Mouse (Mus musculus) midbrain, embryonic 10.5 days (tissue): ENCODE measurements at regions not wholly inside any gene's neighbourhood (a gene's known extent, or its start where the extent isn't known, plus 50 kb on each side); places are given as distances from the start of the nearest gene placed in this dataset.
A peak's percentile ranks its signal among the peaks of the same experiment; 100 is the strongest.

Source experiments
- DNase-seq: peaks from one replicate; pipeline ENCODE4 v3.0.0-alpha.2; 2017; ENCODE audit warnings: low spot score
- H3K27ac ChIP-seq: fragments of 300-500 bp; sonication (generic); replicated peaks from 2 replicates; pipeline ENCODE4 v1.5.1; 2016; ENCODE audit warnings: mild to moderate bottlenecking
- H3K27me3 ChIP-seq: fragments of 300-500 bp; sonication (generic); 2 replicates; pipeline ENCODE4 v1.6.1; 2016; ENCODE audit warnings: low read depth, mild to moderate bottlenecking; ENCODE audit not compliant: poor library complexity, severe bottlenecking
- H3K36me3 ChIP-seq: fragments of 300-500 bp; sonication (generic); 2 replicates; pipeline ENCODE4 v1.6.1; 2016; ENCODE audit warnings: mild to moderate bottlenecking, moderate library complexity
- H3K4me1 ChIP-seq: fragments of 300-500 bp; sonication (generic); 2 replicates; pipeline ENCODE4 v1.6.1; 2016
- H3K4me3 ChIP-seq: fragments of 300-500 bp; sonication (generic); 2 replicates; pipeline ENCODE4 v1.5.1; 2016; ENCODE audit warnings: mild to moderate bottlenecking, moderate library complexity
- H3K9me3 ChIP-seq: fragments of 300-500 bp; sonication (generic); replicated peaks from 2 replicates; pipeline ENCODE4 v1.6.1; 2016; ENCODE audit warnings: mild to moderate bottlenecking
- WGBS: fragments of 180-500 bp; shearing (Covaris S2); methylation state at CpG from one replicate; pipeline ENCODE4 v1.1.7; 2016; 5-methylcytosine and 5-hydroxymethylcytosine counted together

GRCm38 (mm10) chr7:115216838-115217237 is 473.3 kb downstream of the Insc start:
- H3K4me1 ChIP-seq: peaks cover 32% of the 10 kb centered on the region
- peak; percentile 88 for DNase-seq
- H3K9me3 ChIP-seq: no peaks in the 10 kb centered on the region
- H3K27me3 ChIP-seq: peaks cover 19% of the 10 kb centered on the region
- H3K27ac ChIP-seq: peak overlapping the region; percentile 85
- peak overlapping the region; percentile 49 for H3K4me3 ChIP-seq
- H3K36me3 ChIP-seq: no peaks in the 10 kb centered on the region
- under 1% methylated on average over 11 of the region's 13 CpGs for WGBS

DNA sequence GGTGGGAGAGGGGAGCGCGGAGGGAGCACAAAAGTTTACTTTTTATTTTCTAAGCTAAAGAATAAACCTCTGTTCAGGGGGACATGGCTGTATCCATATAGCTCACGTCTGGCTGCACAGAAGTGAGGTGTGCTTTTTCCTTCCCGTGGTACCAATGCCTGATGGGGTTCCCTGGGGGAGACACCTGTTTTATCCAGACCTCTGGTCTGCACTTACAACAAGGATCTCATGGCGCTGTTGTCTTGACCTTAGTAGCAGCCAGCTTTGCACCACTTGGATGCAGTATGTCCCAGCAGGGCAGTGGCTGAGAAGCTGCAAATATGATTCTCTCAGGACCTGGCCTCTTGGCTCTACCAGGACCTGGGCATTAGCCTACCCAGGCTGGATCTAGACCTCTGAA is 473.8 kb downstream of the Insc start:
- peak overlapping the region; percentile 49 for H3K4me3 ChIP-seq
- H3K9me3 ChIP-seq: no peaks in the 10 kb centered on the region
- H3K36me3 ChIP-seq: no peaks in the 10 kb centered on the region
- peak overlapping the region; percentile 85 for H3K27ac ChIP-seq
- 4% methylated on average over 5 of the region's 5 CpGs for WGBS
- DNase-seq: no peak
- peaks cover 34% of the 10 kb centered on the region for H3K4me1 ChIP-seq
- H3K27me3 ChIP-seq: peaks cover 19% of the 10 kb centered on the region

DNA sequence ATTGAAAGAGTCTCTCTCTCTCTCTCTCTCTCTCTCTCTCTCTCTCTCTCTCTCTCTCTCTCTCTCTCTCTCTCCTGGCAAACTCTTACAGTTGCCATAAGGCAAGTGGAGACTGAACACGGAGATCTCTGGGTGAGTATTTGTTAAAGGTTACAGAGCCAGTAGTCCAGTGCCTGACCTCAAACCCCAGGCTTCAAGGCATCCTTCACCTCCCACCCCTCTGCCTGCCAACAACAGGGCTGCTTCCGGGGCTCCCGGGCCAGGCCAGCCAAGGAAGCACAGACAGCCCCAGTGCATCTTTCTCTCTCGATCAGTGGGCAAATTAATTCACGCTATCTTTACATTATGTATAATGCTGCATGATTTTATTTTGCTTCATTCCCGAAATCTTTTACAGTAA is 474.2 kb downstream of the Insc start:
- Histone ChIP-seq H3K9me3 (no peaks in the 10 kb centered on the region), H3K4me1 (peaks cover 35% of the 10 kb centered on the region), H3K27ac (peak overlapping the region; percentile 85), H3K36me3 (no peaks in the 10 kb centered on the region), H3K4me3 (no peak overlapping the region), H3K27me3 (peaks cover 19% of the 10 kb centered on the region)
- 40% methylated on average over 6 of the region's 6 CpGs for WGBS
- DNase-seq: no peak

DNA sequence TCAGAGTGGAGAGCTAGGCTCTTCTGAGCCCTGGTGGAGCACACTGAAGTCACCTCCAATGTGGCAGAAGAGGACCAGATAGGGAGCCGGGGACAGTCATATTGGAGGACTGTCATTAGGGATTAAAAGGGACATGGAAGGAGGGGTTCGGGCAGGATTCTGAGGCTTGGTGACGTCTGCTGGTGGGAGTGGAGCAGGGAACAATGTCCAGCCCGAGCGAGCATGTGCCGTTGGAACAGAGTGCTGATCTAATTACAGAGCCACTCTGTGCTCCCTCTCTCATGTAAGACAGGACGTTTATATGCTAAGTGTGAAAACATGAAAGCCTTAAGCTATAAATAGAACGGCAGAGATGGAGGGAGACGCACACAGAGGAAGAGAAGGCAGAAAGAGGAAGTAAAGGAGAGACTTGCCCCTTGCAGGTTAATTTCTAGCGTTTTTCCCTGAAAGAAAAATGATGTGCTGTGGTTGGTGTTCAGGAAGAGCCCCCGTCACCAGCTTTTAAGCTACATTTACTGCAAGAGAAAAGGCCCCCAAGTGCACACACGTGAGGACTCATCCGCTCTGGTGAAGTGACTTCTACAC is 475.2 kb downstream of the Insc start:
- H3K27me3 ChIP-seq: peaks cover 19% of the 10 kb centered on the region
- 37% methylated on average over 13 of the region's 13 CpGs for WGBS

DNA sequence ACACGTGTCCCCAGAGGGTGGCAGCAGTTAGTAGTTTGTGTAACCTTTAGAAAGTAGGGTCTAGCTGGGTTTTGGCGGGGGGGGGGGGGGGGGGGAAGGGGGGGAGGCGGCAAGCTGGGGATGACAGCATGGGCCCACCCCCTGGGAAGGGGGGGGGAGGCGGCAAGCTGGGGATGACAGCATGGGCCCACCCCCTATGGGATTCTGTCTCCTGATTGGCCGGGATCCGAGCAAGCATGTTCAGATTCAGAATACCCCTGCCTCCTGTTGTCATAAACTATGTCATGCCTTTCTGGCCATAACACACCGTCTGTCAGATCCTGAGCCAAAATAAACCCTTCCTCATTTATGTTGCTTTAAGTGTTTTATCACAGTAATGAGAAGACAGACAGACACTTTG is 479.1 kb downstream of the Insc start:
- Histone ChIP-seq H3K27me3 (peaks cover 7% of the 10 kb centered on the region; the same call in 1 of the 2 replicates), H3K4me3 (no peak overlapping the region), H3K27ac (no peak overlapping the region), H3K36me3 (no peaks in the 10 kb centered on the region), H3K4me1 (peaks cover 23% of the 10 kb centered on the region), H3K9me3 (no peaks in the 10 kb centered on the region)
- DNase-seq: no peak
- WGBS: 55% methylated on average over 5 of the region's 7 CpGs

More for the DNA sequence above, 475.2 kb downstream of the Insc start:
- Histone ChIP-seq H3K36me3 (no peaks in the 10 kb centered on the region), H3K27ac (peak overlapping the region; percentile 61), H3K4me1 (peaks cover 35% of the 10 kb centered on the region), H3K4me3 (no peak overlapping the region), H3K9me3 (no peaks in the 10 kb centered on the region)
- DNase-seq: peak; percentile 45

DNA sequence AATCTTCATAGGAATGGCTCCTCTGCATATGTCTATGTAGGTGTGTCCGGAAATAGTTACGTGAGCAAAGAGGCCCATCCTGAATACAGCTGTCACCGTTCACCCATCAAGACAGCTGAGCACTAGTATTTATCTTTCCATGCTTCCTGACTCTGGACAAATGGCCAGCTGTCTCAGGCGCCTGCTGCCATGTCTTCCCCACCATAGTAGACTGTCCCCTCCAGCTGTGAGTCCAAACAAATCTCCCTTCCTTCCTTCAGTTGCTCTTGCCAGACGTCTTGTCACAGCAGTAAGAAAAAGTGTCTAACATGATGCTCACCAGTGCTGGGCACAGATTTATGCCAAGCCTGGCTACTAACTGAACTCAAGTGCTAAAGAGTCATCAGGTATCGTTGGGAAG is 487.0 kb downstream of the Insc start:
- Histone ChIP-seq H3K9me3 (no peaks in the 10 kb centered on the region), H3K27ac (no peak overlapping the region), H3K36me3 (no peaks in the 10 kb centered on the region), H3K4me3 (no peak overlapping the region), H3K27me3 (no peaks in the 10 kb centered on the region), H3K4me1 (peaks cover 22% of the 10 kb centered on the region)
- DNase-seq: no peak
- 71% methylated on average over 6 of the region's 6 CpGs for WGBS

DNA sequence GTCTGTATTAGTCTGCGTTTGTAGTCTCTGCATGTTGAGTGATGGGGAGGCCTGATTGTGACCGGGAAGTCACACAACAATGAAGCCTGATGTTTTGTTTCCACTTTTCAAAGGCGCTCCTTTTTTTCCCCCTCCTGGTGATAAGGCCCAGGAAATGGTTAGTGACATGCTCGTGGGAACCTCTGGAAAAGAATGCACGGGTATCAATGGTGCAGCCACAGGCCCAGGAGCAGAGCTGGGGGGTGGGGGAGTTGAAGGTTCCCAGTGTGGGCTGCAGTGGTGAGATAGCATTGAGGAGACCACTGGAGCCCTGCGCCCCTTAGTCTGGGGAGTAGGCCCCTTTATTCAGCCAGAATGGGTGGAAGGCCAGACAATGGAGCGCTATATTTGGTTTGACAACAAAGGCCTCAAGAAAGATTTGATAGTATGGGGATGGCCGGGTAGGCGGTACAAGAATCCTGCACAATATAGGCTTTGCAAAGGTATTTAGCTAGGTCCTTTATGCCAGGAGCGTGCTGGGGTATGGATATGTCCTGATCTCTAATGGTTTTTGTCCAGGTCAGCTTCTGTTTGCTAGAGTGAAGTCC is 490.4 kb downstream of the Insc start:
- WGBS: 34% methylated on average over 10 of the region's 10 CpGs
- Histone ChIP-seq H3K36me3 (no peaks in the 10 kb centered on the region), H3K4me3 (no peak overlapping the region), H3K4me1 (peaks cover 22% of the 10 kb centered on the region), H3K27me3 (no peaks in the 10 kb centered on the region), H3K27ac (peak overlapping the region; percentile 46), H3K9me3 (no peaks in the 10 kb centered on the region)
- DNase-seq: peak; percentile 50

DNA sequence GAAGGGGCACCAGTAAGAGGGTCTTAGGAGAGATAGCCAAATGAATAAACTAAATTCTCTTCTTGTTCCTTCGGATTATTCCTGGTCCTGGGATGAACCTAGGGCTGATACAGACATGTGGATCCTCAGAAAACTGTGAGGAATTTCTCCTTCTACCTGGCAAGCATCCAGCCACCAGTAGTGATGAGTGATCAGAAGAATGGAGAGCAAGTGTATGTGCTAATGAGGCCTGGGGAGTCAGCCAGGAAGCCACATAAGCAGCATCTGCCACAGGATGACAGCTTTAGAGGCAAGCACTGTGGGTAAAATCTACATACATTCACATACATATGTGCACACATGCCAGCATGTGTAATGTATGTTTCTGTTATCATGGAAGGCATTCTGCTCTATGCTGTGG is 493.6 kb downstream of the Insc start:
- 89% methylated on average over 1 of the region's 1 CpGs for WGBS

GRCm38 (mm10) chr7:115251591-115252369 is 508.3 kb downstream of the Insc start:
- no peak overlapping the region for H3K27ac ChIP-seq
- H3K9me3 ChIP-seq: no peaks in the 10 kb centered on the region
- no peak overlapping the region for H3K4me3 ChIP-seq
- DNase-seq: no peak
- WGBS: 90% methylated on average over 2 of the region's 2 CpGs
- H3K36me3 ChIP-seq: no peaks in the 10 kb centered on the region
- no peaks in the 10 kb centered on the region for H3K27me3 ChIP-seq
- no peaks in the 10 kb centered on the region for H3K4me1 ChIP-seq

More for the DNA sequence above, 493.6 kb downstream of the Insc start:
- no peak for DNase-seq
- Histone ChIP-seq H3K36me3 (no peaks in the 10 kb centered on the region), H3K27me3 (no peaks in the 10 kb centered on the region), H3K9me3 (no peaks in the 10 kb centered on the region), H3K4me1 (peaks cover 22% of the 10 kb centered on the region), H3K27ac (no peak overlapping the region), H3K4me3 (no peak overlapping the region)

DNA sequence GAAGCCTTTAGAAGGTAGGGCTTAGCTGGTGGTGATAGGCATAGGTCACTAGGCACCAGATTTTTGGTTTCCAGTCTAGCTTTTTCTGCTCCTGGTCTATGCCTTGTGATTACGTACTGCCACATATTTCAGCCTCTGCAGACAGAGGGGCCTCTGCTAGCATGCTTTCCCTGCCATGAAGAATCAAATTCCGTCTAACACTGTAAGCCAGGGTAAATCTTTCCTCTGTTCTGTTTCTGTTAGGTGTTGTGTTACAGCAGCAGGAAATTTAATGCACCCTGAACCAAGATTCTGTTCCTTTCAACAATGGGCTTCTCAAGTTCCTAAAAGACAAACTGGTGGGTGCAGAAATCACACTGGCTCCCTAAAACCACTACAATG is 508.9 kb downstream of the Insc start:
- Histone ChIP-seq H3K4me3 (no peak overlapping the region), H3K4me1 (no peaks in the 10 kb centered on the region), H3K36me3 (no peaks in the 10 kb centered on the region), H3K9me3 (no peaks in the 10 kb centered on the region), H3K27ac (no peak overlapping the region), H3K27me3 (no peaks in the 10 kb centered on the region)
- DNase-seq: no peak
- 80% methylated on average over 2 of the region's 2 CpGs for WGBS

GRCm38 (mm10) chr7:115258626-115259025 is 515.1 kb downstream of the Insc start:
- H3K27ac ChIP-seq: no peak overlapping the region
- no peak for DNase-seq
- 49% methylated on average over 3 of the region's 3 CpGs for WGBS
- no peaks in the 10 kb centered on the region for H3K9me3 ChIP-seq
- no peaks in the 10 kb centered on the region for H3K36me3 ChIP-seq
- H3K4me1 ChIP-seq: no peaks in the 10 kb centered on the region
- no peaks in the 10 kb centered on the region for H3K27me3 ChIP-seq
- no peak overlapping the region for H3K4me3 ChIP-seq

- Histone ChIP-seq H3K27me3 (no peaks in the 10 kb centered on the region), H3K36me3 (no peaks in the 10 kb centered on the region), H3K4me3 (no peak overlapping the region), H3K9me3 (no peaks in the 10 kb centered on the region), H3K27ac (no peak overlapping the region), H3K4me1 (no peaks in the 10 kb centered on the region)
- no peak for DNase-seq
- 84% methylated on average over 2 of the region's 2 CpGs for WGBS
Measured at GRCm38 (mm10) chr7:115263082-115263481, 519.6 kb downstream of the Insc start.

DNA sequence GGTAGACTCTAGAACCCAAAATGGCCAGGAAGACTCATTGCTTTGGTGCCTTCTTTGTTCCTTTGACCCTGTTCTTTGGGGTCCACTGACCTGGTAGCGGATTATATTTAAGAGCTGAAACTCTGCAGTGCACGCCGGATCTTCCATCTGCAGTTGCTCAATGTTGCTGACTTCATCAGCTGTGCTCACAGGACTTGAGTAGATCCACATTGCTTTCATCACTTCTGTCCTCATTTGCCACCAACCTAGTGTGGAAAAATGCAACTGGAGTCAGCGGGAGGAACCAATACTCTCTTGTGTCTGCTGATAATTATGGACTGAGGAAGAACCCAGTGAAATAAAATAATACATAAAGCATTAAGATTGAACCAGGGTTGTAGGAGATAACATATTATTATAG is 522.6 kb downstream of the Insc start:
- H3K4me3 ChIP-seq: no peak overlapping the region
- no peaks in the 10 kb centered on the region for H3K36me3 ChIP-seq
- no peaks in the 10 kb centered on the region for H3K9me3 ChIP-seq
- 89% methylated on average over 4 of the region's 4 CpGs for WGBS
- DNase-seq: no peak
- no peak overlapping the region for H3K27ac ChIP-seq
- H3K4me1 ChIP-seq: no peaks in the 10 kb centered on the region
- H3K27me3 ChIP-seq: no peaks in the 10 kb centered on the region
